Mouse (Mus musculus): ENCODE measurements around the gene Sptb. TPM values are rescaled to one million over a fixed set of nuclear protein-coding genes. Genes with fewer than 3 reads are reported as not detected.

Gene Sptb
- polyA plus RNA-seq, 1 experiment, result 1.8 TPM

DNA sequence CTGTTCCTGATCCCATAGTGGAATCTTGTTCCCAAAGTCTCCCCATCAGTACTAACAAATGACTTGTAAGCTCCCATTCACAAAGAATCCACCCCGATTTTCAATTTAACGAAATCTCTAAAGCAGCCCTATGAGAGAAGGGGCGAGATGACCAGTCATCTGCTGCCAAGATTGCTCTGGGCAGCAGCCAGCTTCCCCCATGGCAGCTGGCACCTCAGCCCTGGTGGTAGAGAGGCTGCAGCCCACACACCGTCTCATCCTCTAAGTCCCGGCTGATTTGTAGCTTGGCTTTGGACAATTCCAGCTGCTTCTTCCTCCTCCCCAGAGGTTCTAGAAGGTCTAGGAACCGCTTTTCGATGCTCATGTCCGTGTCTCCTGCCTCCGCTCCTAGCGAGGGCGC lies 102.1 kb downstream of the Sptb start:
- DNase-seq (ENCODE audit: low spot score), result no peak

DNA sequence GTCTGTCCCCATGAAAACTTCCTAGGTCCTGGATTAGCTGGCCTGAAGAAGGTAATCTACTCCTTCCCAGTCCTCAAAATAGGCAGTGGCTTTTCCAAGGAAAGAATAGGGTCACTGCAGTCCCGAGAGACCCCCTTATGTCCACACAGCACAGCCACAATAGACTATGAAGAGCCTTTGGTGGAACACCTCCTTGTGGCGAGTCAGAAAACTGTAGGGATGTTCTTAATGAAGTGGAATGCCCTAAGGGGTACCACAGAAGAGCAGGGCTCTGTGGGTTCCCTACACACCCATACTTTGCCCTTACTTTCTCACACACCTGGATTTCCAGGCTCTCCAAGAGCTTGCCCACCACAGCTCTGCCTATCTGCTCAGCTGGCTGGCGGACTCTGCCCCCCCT lies 104.5 kb downstream of the Sptb start:
- no peak for DNase-seq (ENCODE audit: low spot score)

DNA sequence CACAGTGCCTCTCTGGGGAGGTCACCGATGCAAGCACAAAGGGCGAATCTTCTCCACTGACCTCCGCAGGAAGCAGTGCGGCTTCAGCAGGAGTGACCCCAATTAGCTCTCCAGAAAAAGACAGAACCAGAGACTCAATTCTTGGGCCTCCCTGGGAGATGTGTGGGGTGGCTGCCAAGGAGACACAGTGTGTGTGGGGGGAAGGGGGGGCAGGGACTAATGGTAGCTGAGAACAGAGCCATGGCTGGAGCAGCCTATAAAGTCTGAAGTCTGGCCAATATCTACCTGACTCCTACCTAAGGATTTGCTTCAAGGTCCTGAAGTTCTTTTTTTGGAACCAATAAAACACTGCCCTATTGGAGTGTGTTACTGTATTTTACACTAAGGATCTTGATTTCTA lies 105.8 kb downstream of the Sptb start:
- no peak for DNase-seq (ENCODE audit: low spot score)

DNA sequence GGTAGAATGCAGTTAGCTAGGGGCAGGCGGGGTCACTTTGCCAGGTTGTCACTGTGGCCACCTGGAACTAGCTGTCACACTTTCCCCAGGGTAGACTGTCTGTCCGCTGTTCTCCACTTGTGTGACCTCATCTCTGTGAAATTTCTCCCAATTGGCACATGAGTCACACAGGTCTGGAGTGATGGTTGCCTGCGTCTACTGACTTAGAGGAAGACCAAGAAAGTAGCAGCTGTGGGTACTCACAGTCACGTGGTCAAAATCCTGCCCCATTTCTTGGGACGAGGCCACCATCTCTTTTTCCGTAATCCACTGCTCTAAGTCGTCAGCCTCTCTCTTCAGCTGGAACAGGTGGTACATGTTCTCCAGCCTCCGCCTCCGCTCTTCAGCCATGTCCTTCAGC lies 106.6 kb downstream of the Sptb start:
- DNase-seq (ENCODE audit: low spot score), result no peak

DNA sequence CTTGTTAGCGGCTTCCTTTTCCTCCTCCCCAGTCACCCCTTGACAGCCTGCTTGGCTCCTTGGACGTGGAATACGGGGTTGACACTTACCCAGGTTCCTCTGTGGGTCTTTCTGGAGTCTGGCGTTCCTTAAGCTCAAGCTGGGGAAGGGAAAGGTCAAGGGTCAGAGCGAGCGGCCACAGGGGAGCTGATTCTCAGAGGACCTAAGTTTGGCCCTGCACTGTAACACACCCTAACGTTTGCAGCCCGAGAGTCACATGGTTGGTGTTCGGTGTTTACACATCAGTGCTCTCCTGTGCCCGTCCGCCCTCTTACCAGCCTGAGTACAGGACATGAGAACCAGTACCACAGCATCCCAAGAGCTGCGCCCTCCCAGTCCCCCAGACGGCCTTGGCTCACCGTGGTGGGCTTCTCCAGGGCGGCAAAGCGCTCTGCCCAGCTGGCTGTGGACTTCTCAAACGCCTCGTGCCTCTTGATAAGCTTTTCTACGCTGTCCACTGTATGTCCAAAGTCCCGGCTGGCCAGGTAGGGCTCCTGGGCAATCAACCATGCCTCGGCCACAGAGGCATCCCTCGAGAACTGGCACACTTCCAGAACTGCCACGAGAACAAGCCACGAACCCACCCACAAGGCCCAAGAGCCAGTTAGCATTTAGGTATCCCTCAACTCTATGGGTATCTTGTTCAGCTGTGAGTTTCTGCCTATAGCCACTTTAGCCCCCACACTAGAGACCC lies 112.0 kb downstream of the Sptb start:
- no peak for DNase-seq (ENCODE audit: low spot score)

DNA sequence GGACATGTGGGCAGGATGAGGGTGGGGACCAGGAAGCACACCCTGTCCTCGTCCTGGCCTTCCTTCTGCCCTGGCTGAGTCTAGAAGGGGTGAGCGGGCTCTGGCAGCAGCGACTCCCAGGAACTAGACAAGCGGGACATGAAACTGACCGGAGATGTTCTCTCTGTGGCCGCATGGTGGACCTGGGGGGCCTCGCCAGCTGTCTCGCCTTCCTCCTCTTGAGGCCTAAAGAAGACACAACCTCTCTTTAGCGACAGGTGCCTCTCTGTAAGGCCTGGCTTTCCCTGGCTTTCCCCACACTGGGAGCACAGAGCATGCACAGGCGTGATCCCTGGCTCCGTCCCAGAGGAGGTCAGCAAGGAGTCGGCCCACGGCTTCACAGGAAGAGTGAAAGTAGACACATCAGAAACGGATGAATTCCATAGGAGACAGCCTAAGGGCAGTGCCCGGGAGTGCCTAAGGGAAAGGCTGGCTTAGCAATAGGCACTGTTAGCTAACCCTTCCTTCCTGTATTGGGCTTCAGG lies 112.7 kb downstream of the Sptb start:
- no peak for DNase-seq (ENCODE audit: low spot score)

DNA sequence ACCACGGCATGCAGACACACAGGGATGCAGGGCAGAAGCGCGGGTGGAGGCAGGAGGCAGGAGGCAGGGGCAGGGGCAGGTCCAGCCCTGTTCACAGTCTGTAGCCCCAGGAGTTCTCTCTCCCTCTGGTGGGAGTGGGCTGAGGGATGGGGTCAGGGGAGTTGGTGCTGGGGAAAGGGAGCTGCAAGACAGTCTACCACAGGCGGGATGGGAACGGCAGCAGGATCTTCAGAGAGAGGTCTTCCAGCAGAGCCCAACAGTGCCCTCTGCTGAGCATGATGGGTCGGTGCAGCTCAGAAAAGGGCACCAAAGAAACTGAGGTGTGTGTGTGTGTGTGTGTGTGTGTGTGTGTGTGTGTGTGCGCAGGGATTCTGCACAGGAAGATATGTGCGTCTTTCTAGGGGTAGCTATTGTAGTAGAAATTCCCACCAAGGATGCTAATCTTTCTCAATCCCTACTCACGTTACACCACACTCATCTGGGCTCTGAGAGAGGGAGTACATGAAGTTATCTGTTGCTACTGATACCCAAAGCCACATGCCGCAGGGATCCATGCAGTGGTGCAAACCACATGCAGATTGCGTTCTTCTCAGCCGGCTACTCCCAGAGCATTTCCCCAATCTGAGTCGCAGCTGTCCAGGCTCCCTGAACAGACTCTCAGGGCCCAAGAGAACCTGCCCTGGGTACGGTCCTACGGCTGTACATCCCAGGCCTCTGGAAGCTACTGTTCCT lies 113.9 kb downstream of the Sptb start:
- DNase-seq (ENCODE audit: low spot score), result no peak

DNA sequence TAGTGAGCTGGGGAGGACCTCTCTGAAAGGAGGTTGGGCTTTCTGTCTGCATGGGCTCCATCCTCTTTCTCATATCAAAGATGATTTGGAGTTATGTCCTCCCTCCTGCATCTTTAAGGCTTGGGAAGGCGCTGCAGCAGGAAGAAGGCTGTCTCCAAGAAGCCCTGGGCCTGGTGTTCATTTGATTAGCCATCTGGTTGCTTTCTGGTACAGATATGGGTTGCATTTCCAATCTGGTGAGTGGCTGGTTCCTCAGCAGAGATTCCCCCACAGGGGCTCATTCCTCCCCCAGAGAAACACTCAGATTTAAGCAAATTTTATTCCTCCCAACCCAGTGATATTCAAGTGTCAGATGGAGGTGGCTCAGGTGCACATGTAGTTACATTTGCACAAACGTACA lies 114.5 kb downstream of the Sptb start:
- DNase-seq (ENCODE audit: low spot score), result no peak

DNA sequence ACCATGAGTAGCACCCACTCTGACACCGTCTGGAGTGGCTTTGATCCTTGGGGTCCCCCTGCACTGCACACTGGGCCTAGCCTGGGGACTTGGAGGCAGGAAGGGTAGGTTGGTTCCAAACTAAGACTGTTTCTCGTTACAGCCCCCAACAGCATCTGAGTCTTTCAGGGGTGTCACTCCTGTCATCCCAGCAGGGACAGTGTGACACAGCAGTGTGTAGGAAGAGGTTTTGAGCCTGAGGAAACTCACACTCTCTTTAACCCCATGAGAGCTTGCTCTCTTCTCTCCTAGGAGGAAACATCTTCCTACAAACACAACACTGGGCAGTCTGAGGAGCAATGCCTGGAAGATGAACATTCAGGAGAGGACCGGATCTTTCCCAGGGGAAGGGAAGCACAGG lies 115.8 kb downstream of the Sptb start:
- DNase-seq (ENCODE audit: low spot score), result no peak

DNA sequence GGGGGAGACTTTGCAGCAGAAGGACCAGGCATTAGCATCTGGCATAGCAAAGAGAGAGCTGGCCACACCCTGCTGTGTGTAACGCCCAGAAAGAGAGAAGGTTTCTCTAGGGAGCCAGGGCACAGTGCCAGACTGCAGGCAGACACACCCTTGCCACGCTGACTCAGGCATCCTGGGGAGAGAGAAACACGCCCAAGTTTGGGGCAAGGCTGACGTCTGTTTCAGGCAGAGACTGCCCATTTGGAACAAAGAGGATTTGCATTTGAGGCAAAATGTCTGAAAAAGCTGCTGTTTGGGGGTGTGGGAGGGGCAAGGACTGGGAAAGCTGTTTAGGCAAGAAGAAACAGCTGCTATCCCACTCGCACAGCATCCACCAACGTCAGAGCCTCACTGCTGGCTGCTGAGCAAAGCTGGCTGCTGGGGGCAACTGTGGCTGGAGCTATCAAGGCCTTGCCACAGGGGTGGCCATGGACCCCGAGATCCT lies 116.5 kb downstream of the Sptb start:
- peak; percentile 70 for DNase-seq (ENCODE audit: low spot score)

DNA sequence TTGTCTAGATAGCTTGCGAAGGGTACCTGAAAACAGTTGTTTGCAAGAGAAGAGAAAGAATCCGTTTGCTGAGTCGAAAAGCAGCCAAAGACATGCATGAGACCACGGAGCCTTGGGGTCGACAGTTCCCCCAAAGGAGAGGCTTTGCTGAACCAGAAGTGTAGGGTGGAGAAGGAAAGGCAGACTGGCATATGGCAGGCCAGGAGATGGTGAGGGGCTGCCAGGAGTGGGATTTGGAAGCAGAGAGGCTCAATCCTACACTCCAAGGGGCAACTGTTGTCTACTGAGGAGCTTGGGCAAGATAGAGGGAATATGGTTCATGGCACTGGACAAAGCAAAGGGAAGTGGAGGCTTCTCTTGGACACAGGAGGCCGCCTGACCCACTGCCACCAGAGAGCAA lies 117.1 kb downstream of the Sptb start:
- DNase-seq (ENCODE audit: low spot score), result no peak

DNA sequence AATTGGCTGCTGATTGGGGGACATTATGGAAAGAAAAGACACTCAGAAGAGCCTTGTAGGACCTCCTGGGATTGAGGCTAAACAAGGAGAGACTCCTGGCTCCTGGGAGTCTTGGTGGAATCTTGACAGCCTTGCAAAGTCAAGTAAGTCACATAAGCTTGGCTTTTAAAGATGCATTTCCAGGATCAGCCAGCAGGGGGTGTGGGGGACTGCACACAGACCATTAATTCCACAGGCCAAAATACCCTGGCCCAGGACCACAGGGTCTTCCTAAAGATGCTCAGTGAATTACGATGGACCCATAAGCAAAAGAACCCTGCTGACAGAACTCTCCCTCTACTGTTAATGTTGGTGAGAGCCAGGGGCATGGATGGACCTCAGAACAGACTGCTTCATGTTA lies 118.1 kb downstream of the Sptb start:
- no peak for DNase-seq (ENCODE audit: low spot score)

DNA sequence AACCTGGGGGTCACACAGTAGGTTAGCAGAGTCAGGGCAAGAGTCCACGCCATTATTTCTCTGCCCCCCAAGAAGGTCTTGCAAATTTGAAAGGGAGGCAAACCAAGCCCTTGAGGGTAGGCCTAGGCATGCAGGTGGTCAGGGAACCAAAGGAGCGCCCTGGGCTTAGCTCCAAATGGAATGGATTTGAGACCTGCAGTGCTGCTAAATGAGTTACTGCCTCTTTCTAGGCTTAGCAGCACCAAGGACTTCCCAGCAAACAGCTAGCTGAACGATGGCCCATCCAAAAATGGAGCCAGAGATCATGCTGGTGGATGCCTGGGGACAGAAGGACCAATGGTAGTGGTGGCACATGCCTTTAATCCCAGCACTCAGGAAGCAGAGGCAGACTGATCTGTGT lies 119.3 kb downstream of the Sptb start:
- DNase-seq (ENCODE audit: low spot score), result no peak

DNA sequence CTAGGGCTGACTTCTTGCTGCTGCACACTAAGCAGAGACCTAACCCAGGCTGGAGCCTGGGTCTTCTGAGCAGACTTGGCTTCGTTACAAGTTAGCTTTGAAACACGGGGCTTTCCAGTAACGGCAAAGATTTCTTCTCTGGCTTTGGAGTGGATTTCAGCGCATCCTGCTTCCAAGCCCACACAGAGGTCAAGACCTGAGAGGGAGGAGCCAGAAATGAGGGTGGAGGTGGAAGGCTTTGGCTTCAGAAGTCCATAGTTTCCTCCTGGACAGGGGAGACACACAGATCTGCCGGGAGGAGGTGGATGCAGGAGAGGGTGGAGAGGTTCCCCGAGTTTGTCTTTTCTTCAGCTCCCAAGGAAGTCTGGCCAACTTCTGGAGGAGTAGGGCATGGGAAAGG lies 120.8 kb downstream of the Sptb start:
- DNase-seq (ENCODE audit: low spot score), result no peak

DNA sequence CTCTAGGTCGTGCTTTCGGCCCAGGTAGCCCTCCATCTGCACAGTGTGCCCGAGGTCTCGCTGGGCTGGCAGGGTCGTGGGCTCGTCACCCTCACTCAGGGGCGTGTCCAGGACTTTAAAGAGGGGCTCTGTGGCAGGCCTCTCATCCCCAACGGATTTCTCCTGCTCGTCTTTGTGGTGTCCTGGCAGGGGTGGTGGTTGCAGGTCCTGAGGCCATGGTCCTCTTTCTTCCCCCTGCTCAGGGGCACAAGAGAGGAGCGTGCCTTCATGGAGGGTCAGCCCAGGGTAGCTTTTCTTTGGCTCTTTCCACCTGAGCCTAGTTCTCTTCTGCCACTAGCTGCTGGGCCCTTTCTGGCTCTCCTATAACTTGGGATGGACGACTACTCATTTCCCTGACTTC lies 123.0 kb downstream of the Sptb start:
- no peak for DNase-seq (ENCODE audit: low spot score)

DNA sequence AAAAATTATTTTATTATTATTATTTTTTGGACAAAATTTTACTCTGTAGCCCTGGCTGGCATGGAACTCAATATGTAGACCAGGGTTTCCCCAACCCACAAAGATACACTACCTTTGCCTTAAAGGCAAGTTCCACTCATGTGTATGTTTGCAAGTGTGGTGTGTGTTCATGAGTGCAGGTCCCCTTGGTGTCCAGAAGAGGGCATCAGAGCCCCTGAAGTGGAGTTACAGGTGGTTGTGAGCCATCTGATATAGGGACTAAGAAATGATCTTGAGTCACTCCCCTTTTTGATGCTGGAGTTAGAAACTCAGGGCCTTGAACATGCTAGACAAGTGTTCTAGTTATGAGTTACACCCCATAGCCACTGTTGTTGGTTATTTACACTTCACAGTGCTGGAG lies 125.3 kb downstream of the Sptb start:
- no peak for DNase-seq (ENCODE audit: low spot score)

DNA sequence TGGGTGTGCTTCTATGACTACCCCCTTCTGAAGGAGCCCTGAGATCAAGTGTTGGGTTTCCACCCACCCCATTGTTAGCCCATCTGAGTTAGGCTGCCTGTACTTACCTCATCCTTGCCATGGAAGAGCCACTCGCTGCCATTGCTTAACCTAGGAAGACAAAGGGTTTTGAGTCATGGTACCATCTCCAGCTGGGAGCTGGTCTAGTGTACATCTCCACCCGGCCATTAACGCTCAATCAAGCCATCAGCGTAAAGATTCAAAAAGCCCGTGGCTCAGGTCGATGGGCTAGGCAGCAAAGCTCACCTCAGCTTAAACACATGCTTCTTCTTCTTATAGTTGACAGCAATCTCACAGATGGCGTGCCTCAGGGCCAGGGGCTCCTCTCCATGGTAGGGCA lies 126.9 kb downstream of the Sptb start:
- no peak for DNase-seq (ENCODE audit: low spot score)

DNA sequence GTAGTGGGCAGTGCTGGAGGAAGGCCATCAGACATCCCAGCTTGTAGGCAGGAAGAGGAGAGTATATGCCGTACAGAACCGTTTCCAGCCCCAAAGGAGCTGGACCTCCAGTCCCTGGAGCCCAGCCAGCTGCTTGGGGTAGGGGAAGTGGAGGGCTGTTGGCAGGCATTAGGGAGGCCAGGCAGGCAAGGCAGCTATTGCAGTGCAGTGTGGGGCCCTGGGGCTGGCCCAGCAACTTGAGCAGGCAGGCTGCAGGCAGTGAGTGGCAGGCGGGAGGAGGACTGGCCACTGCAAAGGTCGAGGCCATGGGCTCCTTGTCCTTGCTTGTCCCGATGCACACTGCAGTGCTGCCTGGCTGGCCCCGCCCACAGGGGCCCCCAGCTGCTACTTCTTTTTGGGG lies 127.5 kb downstream of the Sptb start:
- DNase-seq (ENCODE audit: low spot score), result no peak

DNA sequence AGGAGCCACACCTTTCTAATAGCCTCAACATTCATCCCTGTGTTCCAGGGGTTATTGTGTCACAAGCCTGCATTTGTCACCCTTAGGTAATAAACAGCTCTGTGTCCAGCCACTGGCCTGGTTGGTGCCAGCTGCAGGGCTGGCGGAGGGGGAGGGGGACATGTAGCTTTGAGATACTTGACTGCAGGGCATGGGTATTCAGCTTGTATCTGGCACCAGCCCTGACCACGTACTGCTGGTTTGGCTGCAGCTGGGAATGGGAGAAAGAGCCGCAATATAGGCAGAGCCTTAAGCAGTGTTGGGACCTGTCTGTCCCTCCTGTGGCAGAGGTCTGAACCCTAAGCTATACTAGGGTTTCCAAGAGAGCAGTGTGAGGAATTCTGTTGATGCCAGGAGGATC lies 128.2 kb downstream of the Sptb start:
- no peak for DNase-seq (ENCODE audit: low spot score)

DNA sequence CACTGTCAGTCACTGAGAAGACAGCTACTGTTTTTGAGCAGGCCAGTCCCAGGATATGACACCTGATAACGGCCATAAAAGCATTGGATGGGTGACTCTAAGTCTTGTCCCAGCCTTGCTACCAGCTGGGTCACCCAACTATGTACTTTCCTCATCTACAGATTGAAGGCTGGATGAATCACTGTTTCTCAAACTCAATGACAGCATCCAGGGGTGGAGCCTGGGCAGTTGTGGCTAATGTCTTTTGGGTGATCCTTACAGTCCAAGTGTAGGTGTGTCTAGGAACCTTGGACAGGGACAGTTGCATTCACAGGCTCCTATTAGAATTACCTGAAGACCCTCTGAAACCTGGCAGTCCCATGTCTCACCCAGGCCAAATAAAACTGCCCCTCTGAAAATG lies 130.5 kb downstream of the Sptb start:
- DNase-seq (ENCODE audit: low spot score), result no peak

DNA sequence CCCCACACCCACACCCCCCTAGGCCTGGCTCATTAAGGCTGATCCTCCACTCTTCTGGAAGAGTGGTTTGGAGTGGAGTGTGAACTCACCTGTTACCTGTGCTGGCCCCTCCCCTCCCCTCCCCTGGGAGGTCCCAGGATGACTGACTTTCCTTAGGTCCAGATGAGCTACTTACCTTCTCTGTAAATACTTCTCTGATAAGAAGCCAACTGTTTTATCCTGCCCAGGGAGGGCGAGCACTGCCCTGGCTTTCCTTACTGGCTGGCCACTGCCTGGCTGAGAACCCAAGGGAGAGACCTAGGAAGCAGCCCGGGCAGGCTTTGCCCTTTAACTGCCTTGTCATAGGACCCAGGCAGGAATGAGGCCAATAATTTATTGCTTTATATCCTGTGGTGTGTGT lies 131.9 kb downstream of the Sptb start:
- no peak for DNase-seq (ENCODE audit: low spot score)

DNA sequence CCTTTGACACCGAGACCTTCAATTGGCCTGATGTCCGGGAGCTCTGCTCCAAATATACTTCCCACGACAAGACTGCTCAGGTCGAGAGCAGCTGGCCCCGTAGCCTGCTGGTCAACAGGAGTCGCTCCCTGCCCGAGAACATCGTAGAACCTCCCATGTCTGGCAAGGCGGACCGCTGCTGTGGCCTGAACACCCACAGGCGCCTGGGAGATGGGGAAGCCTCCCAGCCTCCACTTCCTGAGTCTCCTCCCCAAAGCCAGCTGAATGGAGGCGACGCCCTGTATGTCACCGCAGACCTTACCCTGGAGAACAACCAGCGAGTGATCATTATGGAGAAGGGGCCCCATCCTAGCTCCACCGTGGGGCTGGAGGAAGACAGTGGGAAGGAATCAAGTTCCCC lies 132.5 kb downstream of the Sptb start:
- DNase-seq (ENCODE audit: low spot score), result no peak

DNA sequence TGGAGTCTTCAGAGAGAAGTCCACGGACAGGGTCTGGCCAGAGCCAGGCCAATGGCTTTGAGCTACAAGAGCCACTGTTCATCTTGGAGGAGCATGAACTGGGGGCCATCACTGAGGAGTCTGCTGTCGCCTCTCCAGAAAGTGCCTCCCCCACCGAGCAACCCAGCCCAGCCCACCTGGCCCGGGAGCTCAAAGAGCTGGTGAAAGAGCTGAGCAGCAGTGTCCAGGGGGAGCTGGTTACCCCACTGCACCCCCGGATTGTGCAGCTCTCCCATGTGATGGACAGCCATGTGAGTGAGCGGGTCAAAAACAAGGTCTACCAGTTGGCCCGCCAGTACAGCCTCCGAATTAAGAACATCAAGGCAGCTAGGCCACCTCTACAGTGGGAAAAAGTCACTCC lies 133.5 kb downstream of the Sptb start:
- DNase-seq (ENCODE audit: low spot score), result no peak
